Mouse (Mus musculus): ENCODE results near the gene Olfr190. TPM values are rescaled to one million over a fixed set of nuclear protein-coding genes. Genes with fewer than 3 reads are reported as not detected.

Gene Olfr190
- not detected in 2 replicates for polyA plus RNA-seq (2012; rRNA removed; ENCODE audit: low replicate concordance)

DNA sequence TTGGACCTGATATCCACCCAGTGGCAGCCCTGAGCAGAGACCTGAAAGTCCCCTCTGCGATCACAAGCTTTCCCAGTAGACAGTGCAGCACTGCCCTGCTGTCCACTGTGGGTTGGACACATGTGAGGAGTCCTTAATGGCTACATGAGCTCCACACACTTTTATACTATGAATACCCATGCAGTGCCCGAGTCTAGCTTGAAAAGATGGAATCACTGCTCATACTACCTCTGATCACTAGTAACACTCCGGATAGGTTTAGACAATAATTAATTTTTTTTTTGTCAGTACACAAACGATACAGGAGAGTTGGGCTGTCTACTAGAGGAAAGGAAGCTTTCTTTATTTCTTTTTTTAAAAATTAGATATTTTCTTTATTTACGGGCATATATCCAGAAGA lies at the start of gene Olfr190:
Gene Olfr190 (minus strand): TSS at position 101 of the 400 bp plus-strand sequence.

DNA sequence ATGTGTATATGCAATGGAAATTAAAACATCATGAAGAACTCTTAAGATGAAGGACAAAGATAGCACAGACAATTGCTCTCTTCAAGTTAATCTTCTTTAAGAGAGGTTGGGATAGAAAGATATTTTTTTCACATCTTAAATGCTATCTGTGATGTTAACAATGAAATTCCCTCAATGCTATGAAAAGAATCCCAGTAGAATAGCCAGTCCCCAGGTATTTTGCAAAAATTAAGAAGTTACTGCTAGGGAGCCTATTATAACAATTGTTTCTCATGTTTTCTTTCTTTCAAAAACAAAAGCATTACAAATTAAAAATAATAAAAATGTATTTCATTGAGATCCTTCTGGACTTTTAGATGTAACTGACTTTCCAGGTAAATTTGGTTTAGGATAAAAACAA lies 43.2 kb upstream of the Olfr190 start, which contains the start of gene Olfr194:
Gene Olfr194 (minus strand): TSS at position 101 of the 400 bp plus-strand sequence.

DNA sequence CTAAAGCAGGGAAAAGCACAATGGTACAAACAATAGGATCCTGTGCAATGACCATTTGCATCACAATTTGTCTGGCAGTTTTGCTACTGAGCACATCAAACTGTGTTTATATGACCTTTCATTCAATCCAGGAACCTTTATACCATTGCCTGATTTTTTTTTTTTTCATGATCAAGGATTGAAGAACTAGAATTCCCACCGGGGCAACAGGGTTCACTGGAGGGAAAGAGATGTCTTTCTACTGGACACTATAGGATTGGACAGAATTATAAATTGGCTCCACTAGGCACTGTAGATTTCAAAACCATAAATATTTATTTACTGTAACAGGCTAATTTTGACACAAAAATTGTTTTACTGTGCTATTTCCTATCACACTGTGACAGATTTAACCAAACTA lies 34.0 kb upstream of the Olfr190 start, which contains the start of gene Olfr193:
Gene Olfr193 (minus strand): TSS at position 101 of the 400 bp plus-strand sequence.

DNA sequence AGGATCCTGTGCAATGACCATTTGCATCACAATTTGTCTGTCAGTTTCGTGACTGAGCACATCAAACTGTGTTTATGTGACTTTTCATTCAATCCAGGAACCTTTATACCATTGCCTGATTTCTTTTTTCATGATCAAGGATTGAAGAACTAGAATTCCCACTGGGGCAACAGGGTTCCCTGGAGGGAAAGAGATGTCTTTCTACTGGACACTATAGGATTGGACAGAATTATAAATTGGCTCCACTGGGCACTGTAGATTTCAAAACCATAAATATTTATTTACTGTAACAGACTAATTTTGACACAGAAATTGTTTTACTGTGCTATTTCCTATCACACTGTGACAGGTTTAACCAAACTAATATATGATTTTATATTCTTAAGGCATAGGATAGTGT lies 11.9 kb upstream of the Olfr190 start, which contains the start of gene Olfr191:
Gene Olfr191 (minus strand): TSS at position 101 of the 400 bp plus-strand sequence.

DNA sequence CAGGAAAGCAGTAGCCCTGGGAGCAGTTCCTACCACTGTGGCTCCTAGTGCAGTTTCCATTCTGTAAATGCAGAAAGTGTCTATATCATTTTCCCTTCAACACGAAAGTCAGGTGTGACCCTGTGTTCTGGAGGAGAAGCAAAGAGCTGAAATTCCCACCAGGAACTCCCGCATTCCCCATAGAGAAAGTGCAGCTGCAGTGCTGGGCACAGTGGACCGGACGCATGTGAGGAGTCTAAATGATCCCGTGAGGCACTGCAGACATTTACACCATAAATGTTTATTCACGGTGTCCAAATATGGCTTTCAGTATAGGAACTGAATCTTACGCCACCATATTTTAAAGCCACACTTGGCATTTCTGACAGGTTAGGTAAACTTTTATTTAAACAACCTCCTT lies 38.1 kb downstream of the Olfr190 start, which contains the start of gene Olfr187:
Gene Olfr187 (minus strand): TSS at position 58 of the 400 bp plus-strand sequence.

DNA sequence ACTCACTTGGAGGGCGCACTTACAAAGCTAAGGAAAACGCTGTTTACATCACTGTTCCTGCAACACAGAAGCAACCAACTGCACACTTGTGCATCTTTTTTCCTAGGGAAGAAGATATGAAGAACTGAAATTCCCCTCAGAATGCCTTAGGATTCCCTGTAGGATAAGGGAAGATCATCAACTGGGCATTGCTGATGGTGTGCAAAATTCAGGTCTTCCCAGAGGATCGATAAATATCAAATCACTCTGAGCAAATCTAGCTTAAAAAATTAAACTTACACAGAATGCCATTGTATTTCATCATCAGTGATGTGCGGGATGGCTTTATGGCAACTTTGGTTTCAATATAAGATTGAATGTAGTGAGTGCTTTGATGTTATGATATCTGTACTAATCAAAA lies 47.6 kb downstream of the Olfr190 start, which contains the start of gene Olfr186:
Gene Olfr186 (minus strand): TSS at position 101 of the 400 bp plus-strand sequence.

Other genes starting within 250 kb of the Olfr190 start
- gene Olfr177, start 203.2 kb downstream of the Olfr190 start, polyA plus RNA-seq (2012; rRNA removed; ENCODE audit: low replicate concordance) = not detected in 2 replicates
- not detected in 2 replicates for gene Olfr178, start 185.9 kb downstream of the Olfr190 start, polyA plus RNA-seq (2012; rRNA removed; ENCODE audit: low replicate concordance)
- gene Olfr181, start 149.2 kb downstream of the Olfr190 start, polyA plus RNA-seq (2012; rRNA removed; ENCODE audit: low replicate concordance) = not detected in 2 replicates
- not detected in 2 replicates for gene Olfr180, start 148.6 kb downstream of the Olfr190 start, polyA plus RNA-seq (2012; rRNA removed; ENCODE audit: low replicate concordance)
- not detected in 2 replicates for gene Olfr183, start 82.6 kb downstream of the Olfr190 start, polyA plus RNA-seq (2012; rRNA removed; ENCODE audit: low replicate concordance)
- gene Olfr186, start 47.7 kb downstream of the Olfr190 start, polyA plus RNA-seq (2012; rRNA removed; ENCODE audit: low replicate concordance) = not detected in 2 replicates
- gene Olfr187, start 38.2 kb downstream of the Olfr190 start, polyA plus RNA-seq (2012; rRNA removed; ENCODE audit: low replicate concordance) = not detected in 2 replicates
- gene Olfr191, start 11.8 kb upstream of the Olfr190 start, polyA plus RNA-seq (2012; rRNA removed; ENCODE audit: low replicate concordance) = not detected in 2 replicates
- not detected in 2 replicates for gene Olfr193, start 33.9 kb upstream of the Olfr190 start, polyA plus RNA-seq (2012; rRNA removed; ENCODE audit: low replicate concordance)
- gene Olfr194, start 43.1 kb upstream of the Olfr190 start, polyA plus RNA-seq (2012; rRNA removed; ENCODE audit: low replicate concordance) = not detected in 2 replicates
- not detected in 2 replicates for gene Olfr195, start 69.0 kb upstream of the Olfr190 start, polyA plus RNA-seq (2012; rRNA removed; ENCODE audit: low replicate concordance)
- not detected in 2 replicates for gene Olfr196, start 92.4 kb upstream of the Olfr190 start, polyA plus RNA-seq (2012; rRNA removed; ENCODE audit: low replicate concordance)
- not detected in 2 replicates for gene Olfr198, start 125.5 kb upstream of the Olfr190 start, polyA plus RNA-seq (2012; rRNA removed; ENCODE audit: low replicate concordance)
- not detected in 2 replicates for gene Olfr199, start 141.8 kb upstream of the Olfr190 start, polyA plus RNA-seq (2012; rRNA removed; ENCODE audit: low replicate concordance)
- gene Olfr201, start 194.6 kb upstream of the Olfr190 start, polyA plus RNA-seq (2012; rRNA removed; ENCODE audit: low replicate concordance) = not detected in 2 replicates
- not detected in 2 replicates for gene Olfr202, start 208.8 kb upstream of the Olfr190 start, polyA plus RNA-seq (2012; rRNA removed; ENCODE audit: low replicate concordance)
- not detected in 2 replicates for gene Olfr203, start 220.9 kb upstream of the Olfr190 start, polyA plus RNA-seq (2012; rRNA removed; ENCODE audit: low replicate concordance)
- gene Olfr204, start 240.2 kb upstream of the Olfr190 start, polyA plus RNA-seq (2012; rRNA removed; ENCODE audit: low replicate concordance) = not detected in 2 replicates